Mouse (Mus musculus): ENCODE measurements at regions not wholly inside any gene's neighbourhood (a gene's known extent, or its start where the extent isn't known, plus 50 kb on each side); places are given as distances from the start of the nearest gene placed in this dataset.

GRCm38 (mm10) chr10:111382206-111382930 is 83.9 kb downstream of the Bbs10 start:
- TF ChIP-seq POLR2A (IDR thresholded peaks at IDR 0.05; ENCODE audit: control insufficient read depth, low read depth, low read length), result no peak
- TF ChIP-seq CTCF (IDR thresholded peaks at IDR 0.05; ENCODE audit: control insufficient read depth, insufficient read depth, insufficient replicate concordance, low read depth, low read length), result no peak
